Mouse (Mus musculus) heart, postnatal 0 days (tissue): ENCODE results near the gene Pcsk6. TPM values are rescaled to one million over a fixed set of nuclear protein-coding genes. Genes with fewer than 3 reads are reported as not detected.

Experiments
- ATAC-seq: fragments of 200-750 bp; cut with Nextera tagmentation; 2 replicates; pipeline ENCODE4 v1.8.0; 2017; ENCODE audit warnings: low read depth, moderate number of reproducible peaks, moderate library complexity; ENCODE audit not compliant: insufficient read depth
- DNase-seq: peaks from one replicate; pipeline ENCODE4 v3.0.0-alpha.2; 2016; ENCODE audit warnings: low spot score
- H3K27ac ChIP-seq: fragments of 300-500 bp; sonication (generic); 2 replicates; pipeline ENCODE4 v1.5.1; 2014; ENCODE audit warnings: low read depth, mild to moderate bottlenecking
- H3K27me3 ChIP-seq: fragments of 300-500 bp; sonication (generic); 2 replicates; pipeline ENCODE4 v1.6.1; 2014; ENCODE audit warnings: low read length, mixed read lengths; ENCODE audit not compliant: control insufficient read depth, insufficient read depth
- H3K36me3 ChIP-seq: fragments of 300-500 bp; sonication (generic); replicated peaks from 2 replicates; pipeline ENCODE4 v1.6.1; 2014; ENCODE audit warnings: low read length, mixed read lengths; ENCODE audit not compliant: control insufficient read depth, insufficient read depth
- H3K4me1 ChIP-seq: fragments of 300-500 bp; sonication (generic); 2 replicates; pipeline ENCODE4 v1.6.1; 2014; ENCODE audit warnings: antibody characterized with exemption; ENCODE audit not compliant: control insufficient read depth, insufficient read depth
- H3K4me2 ChIP-seq: fragments of 300-500 bp; sonication (generic); 2 replicates; pipeline ENCODE4 v1.6.1; 2014; ENCODE audit warnings: low read depth, mild to moderate bottlenecking, low read length, moderate library complexity
- H3K4me3 ChIP-seq: fragments of 300-500 bp; sonication (generic); 2 replicates; pipeline ENCODE4 v1.5.1; 2014; ENCODE audit warnings: low read depth, low read length
- H3K9ac ChIP-seq: fragments of 300-500 bp; sonication (generic); replicated peaks from 2 replicates; pipeline ENCODE4 v1.6.1; 2014; ENCODE audit warnings: low read depth, low read length, mixed read lengths
- H3K9me3 ChIP-seq: fragments of 300-500 bp; sonication (generic); replicated peaks from 2 replicates; pipeline ENCODE4 v1.6.1; 2016; ENCODE audit warnings: low read length; ENCODE audit not compliant: control insufficient read depth
- CTCF ChIP-seq: IDR thresholded peaks from 2 replicates; pipeline ENCODE4 v1.5.1; 2016; ENCODE audit warnings: antibody characterized with exemption, control low read depth, low read depth
- EP300 ChIP-seq: IDR thresholded peaks from 2 replicates; pipeline ENCODE4 v1.6.1; 2016; ENCODE audit warnings: antibody characterized with exemption, low read depth
- WGBS: fragments of 180-500 bp; shearing (Covaris S2); extraction: QIAGEN DNeasy Blood & Tissue Kit; methylation state at CpG from one replicate; pipeline ENCODE4 v1.1.7; 2014; 5-methylcytosine and 5-hydroxymethylcytosine counted together
- polyA plus RNA-seq: library from polyadenylated mRNA; unstranded; fragments of >200 nt; fragmentation: Nextera tagmentation; extraction: Ambion mirVana; gene quantifications from 2 replicates; pipeline ENCODE4 v1.2.1, GENCODE M21; 2015
- total RNA-seq: library from RNA; depleted of rRNA; stranded (reverse); fragments of >200 nt; gene quantifications from 2 replicates; pipeline ENCODE4 v1.2.3, GENCODE M21; 2014; ENCODE audit warnings: low replicate concordance; rRNA removed

Pcsk6 gene
- total and polyA plus RNA-seq, 2 experiments from 2014 or later = 1.7 to 8.1 TPM

GRCm38 (mm10) chr7:66094141-66094540 is 232.6 kb downstream of the Pcsk6 start:
- ATAC-seq (no peak), DNase-seq (no peak)
- H3K9me3 ChIP-seq = no peaks in the 10 kb centered on the region
- no peak overlapping the region for H3K9ac ChIP-seq
- H3K4me2 ChIP-seq = no peak overlapping the region
- no peaks in the 10 kb centered on the region for H3K27me3 ChIP-seq
- H3K27ac ChIP-seq = no peak overlapping the region
- no peak for TF ChIP-seq CTCF
- no peak for TF ChIP-seq EP300
- peaks cover 18% of the 10 kb centered on the region for H3K36me3 ChIP-seq
- no peak overlapping the region for H3K4me3 ChIP-seq
- no peaks in the 10 kb centered on the region for H3K4me1 ChIP-seq
- 56% methylated on average over 5 of the region's 5 CpGs for WGBS

GRCm38 (mm10) chr7:66098803-66099202 is 237.3 kb downstream of the Pcsk6 start:
- DNase-seq (no peak), ATAC-seq (no peak)
- Histone ChIP-seq H3K4me2 (no peak overlapping the region), H3K9me3 (no peaks in the 10 kb centered on the region), H3K36me3 (no peaks in the 10 kb centered on the region), H3K9ac (no peak overlapping the region), H3K27ac (no peak overlapping the region), H3K4me1 (no peaks in the 10 kb centered on the region), H3K27me3 (no peaks in the 10 kb centered on the region), H3K4me3 (no peak overlapping the region)
- WGBS = 76% methylated on average over 7 of the region's 7 CpGs
- TF ChIP-seq CTCF (no peak), EP300 (no peak)

Other genes starting within 250 kb of the Pcsk6 start
- 17.6 and 18.5 TPM in 2 replicates for gene Tarsl2, start 216.8 kb upstream of the Pcsk6 start, total RNA-seq
- 15.8 and 17.2 TPM in 2 replicates for gene Tarsl2, start 216.8 kb upstream of the Pcsk6 start, polyA plus RNA-seq
- gene Tm2d3, start 170.6 kb upstream of the Pcsk6 start, total RNA-seq = 17.7 and 59.3 TPM in 2 replicates
- gene Tm2d3, start 170.6 kb upstream of the Pcsk6 start, polyA plus RNA-seq = 39.5 and 41.3 TPM in 2 replicates
- gene Gm45213, start 181.9 kb downstream of the Pcsk6 start, total RNA-seq = not detected in 2 replicates
- gene Gm45213, start 181.9 kb downstream of the Pcsk6 start, polyA plus RNA-seq = not detected in 2 replicates
- gene Snrpa1, start 197.3 kb downstream of the Pcsk6 start, total RNA-seq = 18.0 and 30.8 TPM in 2 replicates
- gene Snrpa1, start 197.3 kb downstream of the Pcsk6 start, polyA plus RNA-seq = 58.9 and 62.1 TPM in 2 replicates
- gene Selenos, start 217.9 kb downstream of the Pcsk6 start, total RNA-seq = 30.7 and 41.3 TPM in 2 replicates
- gene Selenos, start 217.9 kb downstream of the Pcsk6 start, polyA plus RNA-seq = 66.3 and 70.5 TPM in 2 replicates
- 37.8 and 43.4 TPM in 2 replicates for gene Chsy1, start 247.8 kb downstream of the Pcsk6 start, total RNA-seq
- 8.9 and 9.6 TPM in 2 replicates for gene Chsy1, start 247.8 kb downstream of the Pcsk6 start, polyA plus RNA-seq